Mouse (Mus musculus) gastrocnemius, postnatal 10 days (tissue): ENCODE measurements around the gene Olfr1084. TPM values are rescaled to one million over a fixed set of nuclear protein-coding genes. Genes with fewer than 3 reads are reported as not detected.
"Not testable (repeated sequence)": the region's sequence is repeated elsewhere in the genome, so short reads cannot be mapped to it uniquely, and the experiment has no call there.

Experiments used
- DNase-seq: peaks from one replicate; pipeline ENCODE4 v3.0.0; 2021; ENCODE audit warnings: mixed read lengths
- long read RNA-seq, 2 experiments: library from polyadenylated mRNA; stranded (forward); transcript quantifications; one replicate each; pipeline ENCODE4 v2.0.0; 2021
- total RNA-seq, 2 experiments: library from RNA; stranded (reverse); gene quantifications; 2 replicates each; pipeline ENCODE4 v1.2.3; 2021

Gene Olfr1084
- not detected for total RNA-seq
- long read RNA-seq, experiment 1 = 0 reads
- long read RNA-seq, experiment 2 = 0 reads

GRCm38 (mm10) chr2:86639625-86640024, at the start of gene Olfr1084:
Olfr1084 (minus strand) TSS chr2:86639725.
- DNase-seq = not testable (repeated sequence)

GRCm38 (mm10) chr2:86679992-86680391, 40.5 kb upstream of the Olfr1084 start, which contains the start of gene Olfr1086:
Olfr1086 (minus strand) TSS chr2:86680092.
- DNase-seq = no peak

- no peak for DNase-seq
These were observed 22.4 kb upstream of the Olfr1084 start, which contains the start of gene Olfr1085 for GRCm38 (mm10) chr2:86661919-86662318. Olfr1085 (minus strand) TSS chr2:86662019.

GRCm38 (mm10) chr2:86598866-86599265, 40.7 kb downstream of the Olfr1084 start, which contains the start of gene Olfr1082:
Olfr1082 (minus strand) TSS chr2:86598966.
- DNase-seq = not testable (repeated sequence)

Other genes with a start within 250 kb of the Olfr1084 start
- not detected for gene Olfr1061, start 225.7 kb downstream of the Olfr1084 start, total RNA-seq
- not detected for gene Olfr1062, start 213.0 kb downstream of the Olfr1084 start, total RNA-seq
- not detected for gene Olfr1065, start 189.1 kb downstream of the Olfr1084 start, total RNA-seq
- gene Olfr1066, start 183.5 kb downstream of the Olfr1084 start, total RNA-seq = not detected
- gene Olfr228, start 152.3 kb downstream of the Olfr1084 start, total RNA-seq = not detected
- not detected for gene Olfr1076, start 131.3 kb downstream of the Olfr1084 start, total RNA-seq
- not detected for gene Olfr1079, start 97.2 kb downstream of the Olfr1084 start, total RNA-seq
- not detected for gene Olfr1080, start 81.5 kb downstream of the Olfr1084 start, total RNA-seq
- gene Olfr1082, start 40.8 kb downstream of the Olfr1084 start, total RNA-seq = not detected
- gene Olfr1085, start 22.3 kb upstream of the Olfr1084 start, total RNA-seq = not detected
- gene Olfr1086, start 40.4 kb upstream of the Olfr1084 start, total RNA-seq = not detected
- not detected for gene Olfr1087, start 58.7 kb upstream of the Olfr1084 start, total RNA-seq
- not detected for gene Olfr1089, start 94.0 kb upstream of the Olfr1084 start, total RNA-seq
- not detected for gene Olfr1090, start 119.3 kb upstream of the Olfr1084 start, total RNA-seq
- gene Olfr1093, start 142.8 kb upstream of the Olfr1084 start, total RNA-seq = not detected
- not detected for gene Olfr141, start 170.3 kb upstream of the Olfr1084 start, total RNA-seq
- gene Olfr1094, start 184.9 kb upstream of the Olfr1084 start, total RNA-seq = not detected
- gene Olfr1095, start 212.0 kb upstream of the Olfr1084 start, total RNA-seq = not detected
- gene Gm13723, start 235.1 kb upstream of the Olfr1084 start, total RNA-seq = not detected